Mouse (Mus musculus) myocyte (in vitro differentiated cells): ENCODE measurements around the gene Rangap1. TPM values are rescaled to one million over a fixed set of nuclear protein-coding genes. Genes with fewer than 3 reads are reported as not detected.

Experiments used
- H3K27me3 ChIP-seq: one replicate; pipeline ENCODE4 v1.6.1; 2011; ENCODE audit not compliant: control insufficient read depth, insufficient read depth, insufficient read length
- H3K36me3 ChIP-seq: one replicate; pipeline ENCODE4 v1.6.1; 2011; ENCODE audit not compliant: control insufficient read depth, insufficient read depth
- H3K4me2 ChIP-seq: one replicate; pipeline ENCODE4 v1.6.1; 2011; ENCODE audit warnings: low read depth, control low read depth
- H3K4me3 ChIP-seq: one replicate; pipeline ENCODE4 v1.5.1; 2011; ENCODE audit warnings: mild to moderate bottlenecking, control low read depth, moderate library complexity
- H3K79me2 ChIP-seq: one replicate; pipeline ENCODE4 v1.6.1; 2011; ENCODE audit not compliant: control insufficient read depth, insufficient read depth
- H3ac ChIP-seq: one replicate; pipeline ENCODE4 v1.6.1; 2011; ENCODE audit not compliant: control insufficient read depth, insufficient read length
- CEBPB ChIP-seq: IDR thresholded peaks from 2 replicates; pipeline ENCODE4 v1.6.1; 2011; ENCODE audit warnings: mild to moderate bottlenecking, moderate library complexity; ENCODE audit not compliant: poor library complexity, insufficient read depth, severe bottlenecking
- E2F4 ChIP-seq: IDR thresholded peaks from one replicate; pipeline ENCODE4 v1.6.1; 2011; ENCODE audit warnings: mild to moderate bottlenecking, control low read depth, moderate library complexity; ENCODE audit not compliant: insufficient read depth
- MAX ChIP-seq: IDR thresholded peaks from one replicate; pipeline ENCODE4 v1.6.1; 2011; ENCODE audit warnings: low read depth, mild to moderate bottlenecking, control low read depth
- MYOD1 ChIP-seq, 3 experiments: IDR thresholded peaks; one replicate each; pipeline ENCODE4 v1.6.1; 2011; ENCODE audit warnings: control low read depth in 2 of 3, low read depth in 2 of 3, mild to moderate bottlenecking in 2 of 3, moderate library complexity in 1 of 3; ENCODE audit not compliant: insufficient read length in 2 of 3, control insufficient read depth in 1 of 3
- MYOG ChIP-seq, 3 experiments: IDR thresholded peaks; one replicate each; pipeline ENCODE4 v1.6.1; 2011; ENCODE audit warnings: control low read depth in 2 of 3, low read depth in 2 of 3, mild to moderate bottlenecking in 2 of 3; ENCODE audit not compliant: insufficient read length in 2 of 3, control insufficient read depth in 1 of 3, insufficient read depth in 1 of 3
- POLR2A ChIP-seq: IDR thresholded peaks from one replicate; pipeline ENCODE4 v1.6.1; 2011; ENCODE audit warnings: low read depth, mild to moderate bottlenecking, control low read depth, moderate library complexity; ENCODE audit not compliant: insufficient read length
- POLR2AphosphoS2 ChIP-seq: IDR thresholded peaks from one replicate; pipeline ENCODE4 v1.6.1; 2011; ENCODE audit warnings: low read depth, control low read depth; ENCODE audit not compliant: insufficient read length
- REST ChIP-seq: IDR thresholded peaks from one replicate; pipeline ENCODE4 v1.6.1; 2011; ENCODE audit warnings: mild to moderate bottlenecking, control low read depth, moderate library complexity; ENCODE audit not compliant: insufficient read depth, insufficient read length
- SRF ChIP-seq: IDR thresholded peaks from one replicate; pipeline ENCODE4 v1.6.1; 2011; ENCODE audit warnings: low read depth; ENCODE audit not compliant: control insufficient read depth, insufficient read length
- TCF12 ChIP-seq: IDR thresholded peaks from one replicate; pipeline ENCODE4 v1.6.1; 2011; ENCODE audit warnings: mild to moderate bottlenecking, control low read depth; ENCODE audit not compliant: poor library complexity, insufficient read depth, severe bottlenecking
- TCF3 ChIP-seq: IDR thresholded peaks from one replicate; pipeline ENCODE4 v1.6.1; 2011; ENCODE audit warnings: low read depth, control low read depth; ENCODE audit not compliant: insufficient read length
- USF1 ChIP-seq: IDR thresholded peaks from one replicate; pipeline ENCODE4 v1.6.1; 2011; ENCODE audit warnings: low read depth, mild to moderate bottlenecking, control low read depth, moderate library complexity
- polyA plus RNA-seq: library from polyadenylated mRNA; unstranded; fragments of >200 nt; fragmentation: generic; extraction: Trizol; gene quantifications from one replicate; pipeline ENCODE4 v1.2.1, GENCODE M21; 2012; ENCODE audit warnings: missing spikeins

Gene Rangap1
- polyA plus RNA-seq, 1 experiment, result 96.6 TPM

DNA sequence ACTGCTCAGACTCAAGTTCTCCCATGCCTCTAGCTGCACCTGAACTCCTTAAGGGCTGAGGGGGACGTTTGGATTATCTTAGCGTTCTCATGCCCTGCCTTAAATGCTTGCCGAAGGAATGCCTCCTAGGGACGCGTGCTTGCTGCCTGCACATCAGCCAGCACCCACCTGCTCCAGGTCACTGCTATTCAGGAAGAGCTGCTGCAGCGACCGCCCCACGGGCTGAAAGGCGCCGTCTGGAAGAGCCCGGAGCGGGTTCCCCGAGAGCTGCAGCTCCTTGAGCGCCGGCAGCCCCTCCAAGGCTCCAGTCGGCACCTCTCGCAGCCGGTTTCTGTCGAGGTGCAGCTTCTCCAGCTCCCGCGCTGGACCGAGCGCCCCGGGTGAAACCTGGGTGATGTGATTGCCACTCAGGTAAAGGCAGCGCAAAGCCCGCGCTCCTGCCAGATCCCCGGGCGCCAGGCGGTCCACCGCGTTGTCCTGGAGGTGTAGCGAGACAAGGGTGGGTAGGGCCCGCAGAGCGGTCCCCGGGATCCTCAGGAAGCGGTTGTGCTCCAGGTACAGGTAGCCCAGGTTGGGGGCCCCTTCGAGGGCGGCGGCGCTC is 51.9 kb downstream of the Rangap1 start:
- H3K27me3 ChIP-seq, result peaks cover 26% of the 10 kb centered on the region

DNA sequence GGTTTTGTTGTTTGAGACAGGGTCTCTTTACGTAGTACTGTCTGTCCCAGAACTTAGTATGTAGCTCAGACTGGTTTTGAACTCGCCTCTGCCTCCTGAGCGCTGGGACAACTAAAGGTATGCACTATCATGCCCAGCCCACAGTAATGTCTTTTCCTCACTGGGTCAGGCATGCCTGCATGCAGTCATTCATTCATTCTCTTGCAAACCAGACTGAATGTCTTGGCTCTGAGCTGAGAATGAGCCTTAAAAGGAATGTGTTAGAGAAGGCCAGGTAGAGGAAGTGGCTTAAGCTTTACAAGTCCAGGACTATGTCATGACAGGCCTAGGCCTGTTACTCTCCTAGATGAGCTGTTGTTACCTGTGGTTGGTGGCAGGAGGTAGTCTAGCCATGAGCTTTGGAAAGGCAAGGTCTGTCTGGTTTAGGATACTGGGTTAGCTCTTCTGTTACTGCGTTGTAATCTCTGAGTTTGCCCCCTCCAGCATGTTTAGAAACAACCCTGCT is 65.0 kb downstream of the Rangap1 start:
- H3K4me3 ChIP-seq, result no peak overlapping the region
- H3K36me3 ChIP-seq, result peaks cover 47% of the 10 kb centered on the region
- no peak for TF ChIP-seq POLR2A
- TF ChIP-seq E2F4, result no peak
- TF ChIP-seq SRF, result no peak
- TF ChIP-seq MAX, result no peak
- TF ChIP-seq MYOD1 (IDR thresholded peaks at IDR 0.05; ENCODE audit: control insufficient read depth in 1 of 3, insufficient read length in 2 of 3, low read depth in 2 of 3), result no peak
- H3ac ChIP-seq, result no peak overlapping the region
- H3K4me2 ChIP-seq, result no peak overlapping the region
- no peaks in the 10 kb centered on the region for H3K79me2 ChIP-seq
- H3K27me3 ChIP-seq, result no peaks in the 10 kb centered on the region

More for the DNA sequence above, 51.9 kb downstream of the Rangap1 start:
- no peak overlapping the region for H3K4me3 ChIP-seq
- H3K4me2 ChIP-seq, result peak overlapping the region; percentile 90
- no peak for TF ChIP-seq TCF12
- no peaks in the 10 kb centered on the region for H3K36me3 ChIP-seq
- peak overlapping the region; percentile 40 for H3ac ChIP-seq
- H3K79me2 ChIP-seq, result no peaks in the 10 kb centered on the region

- TF ChIP-seq POLR2A (no peak), MYOD1 (IDR thresholded peaks at IDR 0.05; ENCODE audit: control insufficient read depth in 1 of 3, insufficient read length in 2 of 3, low read depth in 2 of 3) (no peak)
- Histone ChIP-seq H3K4me3 (no peak overlapping the region), H3K79me2 (no peaks in the 10 kb centered on the region), H3K27me3 (no peaks in the 10 kb centered on the region), H3ac (no peak overlapping the region), H3K4me2 (no peak overlapping the region), H3K36me3 (peaks cover 34% of the 10 kb centered on the region)
These were observed 68.7 kb downstream of the Rangap1 start for GRCm38 (mm10) chr15:81676637-81677036.

- TF ChIP-seq MYOG (IDR thresholded peaks at IDR 0.05; ENCODE audit: control insufficient read depth in 1 of 3, insufficient read depth in 1 of 3, insufficient read length in 2 of 3, low read depth in 2 of 3), result peak in 2 of 3 experiments; percentile 68 to 78
- peak; percentile 26 for TF ChIP-seq SRF
- TF ChIP-seq MYOD1 (IDR thresholded peaks at IDR 0.05; ENCODE audit: control insufficient read depth in 1 of 3, insufficient read length in 2 of 3, low read depth in 2 of 3), result peak in 2 of 3 experiments; percentile 61 to 71
- no peak for TF ChIP-seq E2F4
- H3ac ChIP-seq, result no peak overlapping the region
- H3K4me2 ChIP-seq, result no peak overlapping the region
- H3K4me3 ChIP-seq, result no peak overlapping the region
- no peaks in the 10 kb centered on the region for H3K27me3 ChIP-seq
- H3K79me2 ChIP-seq, result peaks cover 8% of the 10 kb centered on the region
- H3K36me3 ChIP-seq, result peaks cover 31% of the 10 kb centered on the region
These were observed 75.1 kb downstream of the Rangap1 start for GRCm38 (mm10) chr15:81670231-81670640.

- H3K36me3 ChIP-seq, result peaks cover 25% of the 10 kb centered on the region
- peaks cover 23% of the 10 kb centered on the region for H3K79me2 ChIP-seq
- H3K27me3 ChIP-seq, result no peaks in the 10 kb centered on the region
- H3K4me3 ChIP-seq, result no peak overlapping the region
- H3K4me2 ChIP-seq, result no peak overlapping the region
- H3ac ChIP-seq, result no peak overlapping the region
- no peak for TF ChIP-seq CEBPB
- TF ChIP-seq TCF12, result no peak
- TF ChIP-seq POLR2A, result no peak
These were observed 78.4 kb downstream of the Rangap1 start for GRCm38 (mm10) chr15:81666957-81667356.

GRCm38 (mm10) chr15:81663697-81664561 is 81.4 kb downstream of the Rangap1 start, which contains the start of gene L3mbtl2:
TSS of gene L3mbtl2 (plus strand) at chr15:81663889.
- peak within 1 kb of the TSS; percentile 86 for H3K4me2 ChIP-seq
- H3K36me3 ChIP-seq, result peaks cover 19% of the 10 kb centered on the region
- TF ChIP-seq REST, result no peak
- peak; percentile 30 for TF ChIP-seq SRF
- peak; percentile 73 for TF ChIP-seq E2F4
- TF ChIP-seq MYOD1 (IDR thresholded peaks at IDR 0.05; ENCODE audit: control insufficient read depth in 1 of 3, insufficient read length in 2 of 3, low read depth in 2 of 3), result peak in 1 of 3 experiments; percentile 61
- no peak for TF ChIP-seq TCF12
- TF ChIP-seq POLR2AphosphoS2, result peak; percentile 55
- TF ChIP-seq POLR2A, result peak; percentile 60
- TF ChIP-seq USF1, result no peak
- no peak for TF ChIP-seq MAX
- no peak for TF ChIP-seq TCF3
- no peak for TF ChIP-seq CEBPB
- H3K27me3 ChIP-seq, result no peaks in the 10 kb centered on the region
- peak within 1 kb of the TSS; percentile 79 for H3K4me3 ChIP-seq
- peak within 1 kb of the TSS; percentile 5 for H3ac ChIP-seq
- peaks cover 23% of the 10 kb centered on the region for H3K79me2 ChIP-seq
